Mouse (Mus musculus) frontal cortex, postnatal 36 days (tissue): ENCODE results near the gene Zfp62.

Experiments used
- DNase-seq, 2 experiments: peaks; one replicate each; pipeline ENCODE4 v3.0.0; 2022; ENCODE audit warnings: low spot score in 2 of 2

Zfp62 gene

DNA sequence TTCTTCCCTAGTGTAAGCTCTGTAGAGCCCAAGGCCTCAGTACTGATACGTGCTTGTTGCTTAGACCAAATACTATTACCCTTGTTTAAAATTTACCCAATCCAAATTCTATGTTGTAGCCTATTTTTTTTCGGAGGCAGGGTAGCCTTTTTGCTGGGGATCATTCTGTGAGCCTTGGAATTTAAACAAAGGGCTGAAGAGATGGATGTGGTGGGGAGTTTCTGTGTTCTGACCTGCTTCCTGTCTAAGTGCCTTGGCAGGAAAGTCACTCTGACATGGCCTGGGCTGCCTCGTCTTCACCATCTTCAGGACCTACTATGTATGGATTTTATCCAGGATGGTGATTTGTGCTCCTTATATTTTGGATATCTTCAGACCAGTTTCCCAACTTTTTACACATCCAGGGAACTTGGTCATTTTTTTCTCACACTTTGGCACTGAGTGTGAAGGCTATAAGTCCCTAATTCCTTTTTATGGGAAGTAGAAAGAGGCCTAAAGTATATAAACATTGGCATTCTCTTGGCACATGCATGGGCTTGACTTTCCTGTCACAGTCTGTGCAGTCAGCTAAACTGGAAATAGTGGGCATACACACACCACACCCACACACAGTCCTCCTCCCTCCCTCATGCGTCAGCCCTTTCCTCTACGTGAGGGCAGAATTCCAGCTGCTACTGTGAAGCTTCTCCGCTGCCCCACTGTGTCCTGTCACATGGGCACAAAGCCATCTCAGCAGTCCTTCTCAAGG is 45.3 kb downstream of the Zfp62 start:
- peak in 1 of 2 experiments; percentile 36 for DNase-seq

- no peak for DNase-seq
Observed at GRCm38 (mm10) chr11:49248974-49249700, 46.0 kb downstream of the Zfp62 start.

- DNase-seq = no peak
Observed at GRCm38 (mm10) chr11:49249811-49250421, 46.8 kb downstream of the Zfp62 start.

DNA sequence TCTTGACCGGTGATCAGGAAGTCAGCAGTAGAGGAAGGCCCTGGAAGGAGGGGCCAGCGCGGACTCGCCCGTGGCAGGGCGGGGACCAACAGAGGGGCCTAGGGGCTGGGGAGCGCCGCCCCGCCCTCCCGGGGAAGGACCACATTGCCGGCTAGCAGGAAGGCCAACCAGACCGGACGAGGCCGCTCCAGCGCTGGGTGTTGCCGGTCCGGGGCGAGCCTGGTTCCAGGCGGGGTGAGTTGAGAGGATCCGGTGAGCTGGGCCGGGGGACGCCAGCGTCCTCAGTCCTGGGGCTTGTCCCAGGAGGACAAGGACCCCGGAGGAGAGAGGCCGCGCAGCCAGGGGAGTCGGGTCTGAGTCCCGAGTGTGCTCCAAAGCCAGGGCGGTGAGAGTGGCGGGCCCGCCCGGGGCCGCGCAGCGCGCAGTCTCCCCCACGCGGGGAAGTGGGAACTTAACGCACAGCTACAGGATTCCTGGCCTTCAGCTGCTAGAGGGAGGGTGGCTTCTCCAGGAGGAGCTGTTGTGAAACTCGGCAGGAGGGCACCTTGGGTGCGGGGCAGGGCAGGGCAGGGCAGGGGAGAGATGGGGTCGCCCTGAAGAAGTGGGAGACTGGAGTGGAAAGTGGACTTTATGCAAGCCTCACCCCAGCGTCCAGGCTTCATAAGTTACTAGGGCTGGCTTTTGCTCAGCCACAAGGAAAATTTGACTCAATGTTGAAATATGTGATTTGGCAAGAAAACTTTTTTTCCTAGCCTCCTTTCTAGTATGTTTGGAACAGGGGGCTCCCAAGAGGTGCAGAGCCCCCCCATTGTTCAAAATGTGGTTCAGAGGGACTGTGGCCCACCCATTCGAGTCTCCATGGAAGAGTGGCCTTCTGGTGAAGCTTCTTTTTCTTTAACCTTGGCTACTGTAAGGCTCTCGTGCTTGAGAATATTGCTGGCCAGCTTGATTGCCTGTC is 47.6 kb downstream of the Zfp62 start:
- DNase-seq = peak; percentile 59 to 67

DNA sequence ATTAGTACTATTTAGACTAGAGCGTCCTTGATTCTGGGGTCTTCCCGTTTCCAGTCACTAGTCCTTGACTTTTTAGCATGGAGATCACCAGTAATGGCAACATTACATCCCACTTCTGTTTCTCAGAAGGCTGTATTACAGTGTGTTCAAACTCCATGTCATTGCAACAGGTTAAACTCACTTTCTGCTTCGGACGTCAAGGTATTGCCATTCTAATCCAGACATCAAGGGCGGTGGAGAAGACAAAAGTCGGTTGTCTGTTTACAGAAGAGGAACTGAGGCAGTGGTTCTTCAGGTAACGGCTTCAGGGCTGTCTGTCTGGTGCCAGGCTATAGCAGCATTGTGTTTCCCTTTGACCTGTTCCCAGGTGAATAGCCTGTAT is 48.3 kb downstream of the Zfp62 start:
- DNase-seq = no peak

DNA sequence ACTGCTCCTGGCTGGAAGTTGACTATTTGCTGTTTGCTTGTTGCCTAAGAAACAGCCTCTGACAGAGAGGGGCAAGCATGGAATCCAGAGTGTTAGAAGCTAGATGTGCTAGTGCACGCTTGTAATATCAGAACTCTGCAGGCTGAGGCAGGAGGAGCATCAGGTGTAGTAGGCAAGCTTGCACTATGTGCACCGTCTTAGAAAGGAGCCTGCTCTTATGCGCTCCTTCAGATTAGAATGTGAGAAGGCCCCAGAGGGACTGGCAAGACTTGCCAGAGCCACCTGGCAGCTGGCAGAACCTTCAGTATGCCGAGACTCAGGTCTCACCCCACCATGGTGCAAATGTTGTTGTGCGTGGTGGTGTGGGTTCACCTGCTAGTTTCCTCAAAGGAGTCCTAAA is 49.0 kb downstream of the Zfp62 start:
- no peak for DNase-seq

DNA sequence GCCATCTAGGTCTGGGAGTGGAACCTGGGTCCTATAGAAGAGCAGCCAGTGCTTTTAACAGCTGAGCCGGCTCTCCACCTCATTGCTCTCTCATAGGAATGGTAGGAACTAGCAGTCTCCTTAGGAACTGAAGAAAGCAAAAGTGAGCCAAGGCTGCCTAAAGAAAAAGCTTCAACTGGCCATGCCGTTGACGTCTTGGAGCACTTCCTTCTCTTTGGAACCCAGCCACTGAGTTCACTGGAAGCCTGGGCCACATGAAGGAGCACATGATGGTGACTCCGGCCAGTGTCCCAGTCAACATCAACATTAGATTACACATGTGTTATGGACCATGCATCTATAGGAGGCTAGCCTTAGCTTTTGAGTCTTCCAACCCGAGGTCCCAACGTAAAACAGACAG is 49.9 kb downstream of the Zfp62 start:
- no peak for DNase-seq

DNA sequence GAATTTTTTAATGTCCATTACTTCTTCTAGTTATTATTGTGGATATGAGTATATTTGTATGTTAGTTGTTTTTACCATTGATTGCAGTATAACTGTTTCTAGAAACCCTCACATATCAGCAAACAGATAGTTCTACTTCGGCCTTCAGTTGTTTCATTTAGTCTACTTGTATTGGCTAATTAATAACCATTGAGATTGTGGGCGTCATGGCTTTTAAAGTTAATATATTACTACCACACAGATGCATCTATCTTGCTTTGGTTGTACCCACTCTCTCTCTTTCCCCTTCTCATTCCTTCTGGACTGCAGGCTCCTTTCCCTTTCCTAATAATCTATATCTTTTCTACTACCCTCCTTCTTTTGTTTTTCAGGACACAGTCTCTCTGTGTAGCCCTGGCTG is 56.2 kb downstream of the Zfp62 start:
- DNase-seq = no peak

DNA sequence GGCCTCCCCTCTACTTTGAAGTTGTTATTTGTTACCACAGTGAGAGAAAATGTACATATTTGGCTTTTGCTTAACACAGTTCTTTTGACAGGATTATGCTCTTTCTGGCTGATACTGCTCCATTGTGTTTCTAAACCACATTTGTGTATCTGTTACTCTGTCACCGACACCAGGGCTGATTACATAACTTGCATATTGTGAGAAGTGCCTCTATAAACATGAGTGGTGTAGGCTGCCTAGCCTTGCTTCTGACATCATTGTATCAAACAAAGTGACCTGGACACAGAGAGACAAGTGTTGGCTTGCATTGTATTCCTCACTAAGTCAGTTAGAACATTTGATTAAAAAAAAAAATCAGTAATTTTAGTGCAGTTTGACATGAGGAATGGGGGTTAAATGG is 56.7 kb downstream of the Zfp62 start:
- DNase-seq = no peak

- no peak for DNase-seq
Observed at GRCm38 (mm10) chr11:49260598-49261312, 57.7 kb downstream of the Zfp62 start.

- no peak for DNase-seq
Observed at GRCm38 (mm10) chr11:49261313-49261855, 58.3 kb downstream of the Zfp62 start.

DNA sequence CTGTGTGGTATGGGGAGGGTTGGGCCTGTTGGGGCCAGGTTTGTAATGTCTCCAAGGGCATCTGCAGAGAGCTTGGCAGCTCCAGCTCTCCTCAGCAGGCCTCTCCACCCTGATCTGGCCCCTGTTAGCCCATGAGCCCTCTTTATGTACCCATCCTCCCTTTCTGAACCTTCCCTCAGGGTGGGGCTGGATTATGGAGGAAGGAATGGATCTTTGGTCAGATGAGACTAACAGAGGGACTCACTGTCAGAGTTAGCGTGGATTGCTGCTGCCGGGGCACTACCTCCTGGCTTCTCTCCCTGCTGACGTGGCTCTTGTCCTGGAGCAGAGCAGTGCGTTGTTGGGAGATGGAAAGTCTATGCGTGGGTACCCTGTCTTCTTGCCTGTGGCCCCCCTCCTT is 59.2 kb downstream of the Zfp62 start:
- no peak for DNase-seq

DNA sequence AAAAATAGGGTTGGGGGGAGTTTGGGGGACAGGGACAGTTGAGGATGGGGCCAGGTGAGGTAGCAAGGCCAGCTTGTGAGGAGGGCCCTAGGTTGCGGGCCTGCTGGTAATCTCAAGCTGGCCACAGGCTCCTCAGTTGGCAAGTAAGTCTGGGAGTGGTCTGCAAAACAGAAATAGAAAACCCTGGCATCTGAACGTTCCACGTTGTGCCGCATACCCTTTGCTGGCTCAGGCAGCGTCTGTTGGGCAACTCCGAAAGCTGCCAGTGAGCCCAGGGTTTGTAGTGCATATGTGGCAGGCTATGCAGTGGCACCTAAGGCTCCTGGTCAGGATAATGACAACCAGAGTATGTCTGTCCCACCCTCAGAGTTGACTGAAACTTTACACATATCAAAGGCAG is 60.1 kb downstream of the Zfp62 start:
- DNase-seq = no peak

- no peak for DNase-seq
Observed at GRCm38 (mm10) chr11:49264081-49264480, 61.0 kb downstream of the Zfp62 start.

DNA sequence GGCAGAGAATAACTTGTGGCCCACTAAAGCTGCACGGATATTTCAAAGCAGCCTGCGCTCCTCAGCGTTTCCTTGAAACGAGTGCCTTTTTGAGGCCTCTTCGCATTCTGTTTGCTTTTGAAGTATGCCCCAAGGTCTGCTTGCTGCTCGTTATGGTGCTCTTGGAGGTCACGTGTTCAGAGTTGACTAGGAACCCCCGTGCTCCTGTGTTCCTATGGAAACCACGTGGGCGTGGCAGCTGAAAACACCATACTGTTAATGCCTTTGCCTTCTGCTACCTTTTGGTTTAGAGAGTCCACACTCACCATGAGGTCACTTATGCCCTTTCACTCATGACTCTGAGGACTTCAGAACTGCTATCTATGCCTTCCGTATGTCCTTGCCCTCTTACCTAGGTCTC is 61.5 kb downstream of the Zfp62 start:
- DNase-seq = no peak

DNA sequence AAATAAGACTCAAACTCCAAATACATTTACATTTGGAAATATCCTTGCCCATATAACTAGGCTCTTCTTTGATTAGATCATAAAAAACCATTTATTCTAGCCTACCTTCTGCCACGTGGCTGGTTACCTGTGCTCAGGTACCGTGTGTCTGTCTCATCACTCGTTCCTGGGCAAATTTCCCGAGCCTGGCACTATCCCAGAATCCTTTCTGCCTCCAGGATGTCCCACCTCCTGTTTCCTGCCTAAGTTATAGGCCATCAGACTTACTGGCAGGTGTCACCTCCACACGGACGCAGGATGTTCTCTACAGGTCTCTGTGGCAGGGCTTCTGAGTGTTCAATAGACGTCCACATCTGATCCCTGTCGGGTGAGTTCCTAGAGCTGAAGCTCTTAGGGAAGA is 62.0 kb downstream of the Zfp62 start:
- DNase-seq = no peak

GRCm38 (mm10) chr11:49266671-49267070 is 63.6 kb downstream of the Zfp62 start:
- no peak for DNase-seq

GRCm38 (mm10) chr11:49267316-49267715 is 64.2 kb downstream of the Zfp62 start:
- no peak for DNase-seq

DNA sequence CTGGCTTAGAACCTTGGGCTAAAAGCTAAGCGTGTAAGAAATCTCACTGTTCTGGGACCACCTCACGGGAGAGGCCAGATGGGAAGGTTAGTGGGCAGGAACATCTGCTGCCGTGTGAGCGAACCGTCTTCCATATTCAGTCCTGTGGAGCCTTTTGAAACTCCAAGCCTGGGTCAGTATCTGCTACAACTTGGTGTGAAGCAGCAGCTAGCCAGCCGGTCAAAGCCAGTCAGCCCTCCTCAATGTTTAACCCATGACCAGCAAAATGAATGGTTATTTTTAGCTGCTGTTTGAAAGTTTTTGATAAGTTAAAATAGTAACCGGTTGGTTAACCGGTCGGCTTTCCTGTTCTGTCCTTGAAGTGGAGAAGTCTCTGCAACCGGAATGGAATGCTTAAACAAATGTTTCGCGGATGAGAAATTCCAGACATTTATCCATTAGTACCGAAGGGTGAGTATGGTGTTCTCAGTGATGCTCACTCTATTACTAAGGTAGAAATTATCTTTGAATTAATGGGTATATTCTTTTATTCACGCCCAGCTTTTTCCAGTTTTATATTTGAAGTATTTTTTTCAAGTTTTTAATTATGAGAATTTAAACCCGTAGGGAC is 65.0 kb downstream of the Zfp62 start:
- no peak for DNase-seq
